Mouse (Mus musculus) kidney, adult 8-10 months (tissue): ENCODE measurements around the gene Agpat2.

Source experiments
- DNase-seq, 2 experiments: peaks; one replicate each; pipeline ENCODE4 v3.0.0; 2022

Agpat2 gene

GRCm38 (mm10) chr2:26573396-26573795 lies 30.8 kb downstream of the Agpat2 start:
- peak in 1 of 2 experiments; percentile 65 for DNase-seq

- peak; percentile 58 to 74 for DNase-seq
Observed at GRCm38 (mm10) chr2:26571826-26572225, 32.4 kb downstream of the Agpat2 start.

GRCm38 (mm10) chr2:26571400-26571799 lies 32.8 kb downstream of the Agpat2 start:
- no peak for DNase-seq

GRCm38 (mm10) chr2:26570034-26570433 lies 34.2 kb downstream of the Agpat2 start:
- peak in 1 of 2 experiments; percentile 75 for DNase-seq

GRCm38 (mm10) chr2:26566221-26566620 lies 38.0 kb downstream of the Agpat2 start:
- peak in 1 of 2 experiments; percentile 53 for DNase-seq

- DNase-seq = peak; percentile 62 to 65
Observed at GRCm38 (mm10) chr2:26561351-26562016, 42.7 kb downstream of the Agpat2 start.

GRCm38 (mm10) chr2:26560506-26560905 lies 43.7 kb downstream of the Agpat2 start:
- peak; percentile 44 to 53 for DNase-seq

- no peak for DNase-seq
Observed at GRCm38 (mm10) chr2:26556535-26556993, 47.7 kb downstream of the Agpat2 start.

GRCm38 (mm10) chr2:26555076-26555475 lies 49.1 kb downstream of the Agpat2 start:
- peak in 1 of 2 experiments; percentile 57 for DNase-seq

- no peak for DNase-seq
Observed at GRCm38 (mm10) chr2:26553904-26554303, 50.3 kb downstream of the Agpat2 start.

- DNase-seq = no peak
Observed at GRCm38 (mm10) chr2:26552066-26552465, 52.2 kb downstream of the Agpat2 start.

- no peak for DNase-seq
Observed at GRCm38 (mm10) chr2:26551446-26551845, 52.8 kb downstream of the Agpat2 start.

- DNase-seq = no peak
Observed at GRCm38 (mm10) chr2:26550777-26551176, 53.4 kb downstream of the Agpat2 start.

GRCm38 (mm10) chr2:26550205-26550604 lies 54.0 kb downstream of the Agpat2 start:
- DNase-seq = no peak

GRCm38 (mm10) chr2:26549801-26550200 lies 54.4 kb downstream of the Agpat2 start:
- DNase-seq = no peak

- no peak for DNase-seq
Observed at GRCm38 (mm10) chr2:26547481-26547880, 56.7 kb downstream of the Agpat2 start.

- DNase-seq = peak; percentile 51 to 65
Observed at GRCm38 (mm10) chr2:26544265-26544664, 60.0 kb downstream of the Agpat2 start.

GRCm38 (mm10) chr2:26543768-26544167 lies 60.4 kb downstream of the Agpat2 start:
- no peak for DNase-seq

- peak in 1 of 2 experiments; percentile 52 for DNase-seq
Observed at GRCm38 (mm10) chr2:26543155-26543554, 61.1 kb downstream of the Agpat2 start.
